Mouse (Mus musculus) kidney, postnatal 14 days (tissue): Measurements from ENCODE around the gene Ppfibp1.

Experiments used
- DNase-seq: peaks from one replicate; pipeline ENCODE4 v3.0.0; 2022; ENCODE audit warnings: mixed read lengths

The Ppfibp1 gene

GRCm38 (mm10) chr6:147008148-147008547 is 119.9 kb downstream of the Ppfibp1 start:
- DNase-seq, result peak; percentile 40

- no peak for DNase-seq
Measured at GRCm38 (mm10) chr6:147010358-147010757, 122.1 kb downstream of the Ppfibp1 start.

- no peak for DNase-seq
Measured at GRCm38 (mm10) chr6:147010811-147011520, 122.7 kb downstream of the Ppfibp1 start.

GRCm38 (mm10) chr6:147011555-147011954 is 123.3 kb downstream of the Ppfibp1 start:
- no peak for DNase-seq

GRCm38 (mm10) chr6:147011977-147012376 is 123.7 kb downstream of the Ppfibp1 start:
- DNase-seq, result no peak

DNA sequence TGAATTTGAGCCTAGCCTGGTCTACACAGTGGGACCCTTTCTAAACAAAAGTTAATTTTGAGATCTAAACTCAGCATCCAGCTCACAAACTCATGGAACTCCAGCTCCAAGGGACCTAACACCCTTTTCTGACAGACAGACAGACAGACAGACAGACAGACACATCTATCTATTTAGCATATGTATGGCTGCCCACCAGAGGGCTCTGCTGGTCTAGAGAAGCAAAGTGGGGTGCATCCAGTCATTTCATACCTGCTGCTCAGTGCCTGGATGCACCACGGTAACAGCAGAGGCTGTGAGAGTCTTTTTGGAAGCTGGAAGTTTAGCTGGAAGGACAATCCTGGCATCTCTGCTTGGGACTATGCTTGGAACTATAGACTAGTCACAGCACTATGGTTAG is 125.3 kb downstream of the Ppfibp1 start:
- DNase-seq, result no peak

GRCm38 (mm10) chr6:147017906-147018305 is 129.6 kb downstream of the Ppfibp1 start:
- no peak for DNase-seq

GRCm38 (mm10) chr6:147018364-147018763 is 130.1 kb downstream of the Ppfibp1 start:
- DNase-seq, result no peak

GRCm38 (mm10) chr6:147021181-147021580 is 132.9 kb downstream of the Ppfibp1 start:
- DNase-seq, result no peak

GRCm38 (mm10) chr6:147022375-147023132 is 134.3 kb downstream of the Ppfibp1 start:
- DNase-seq, result no peak

GRCm38 (mm10) chr6:147023133-147023395 is 134.8 kb downstream of the Ppfibp1 start:
- DNase-seq, result no peak

DNA sequence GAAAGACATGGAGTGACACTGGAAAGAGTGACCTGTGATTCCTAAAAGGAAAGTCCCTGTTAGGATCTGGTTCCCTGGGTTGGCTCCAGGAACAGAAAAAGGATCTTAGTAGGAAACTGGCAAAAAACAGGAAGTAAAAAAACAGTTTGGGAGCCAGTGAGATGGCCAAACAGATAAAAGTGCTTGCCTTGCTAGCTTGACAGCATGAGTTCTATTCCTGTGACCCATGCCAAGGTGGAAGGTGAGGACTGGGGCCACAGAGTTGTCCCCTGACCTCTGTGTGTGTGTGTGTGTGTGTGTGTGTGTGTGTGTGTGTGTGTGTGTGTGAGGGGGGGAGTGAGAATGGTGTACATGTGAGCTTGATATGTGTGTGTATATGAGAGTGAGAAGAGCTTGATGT is 135.3 kb downstream of the Ppfibp1 start:
- DNase-seq, result no peak

DNA sequence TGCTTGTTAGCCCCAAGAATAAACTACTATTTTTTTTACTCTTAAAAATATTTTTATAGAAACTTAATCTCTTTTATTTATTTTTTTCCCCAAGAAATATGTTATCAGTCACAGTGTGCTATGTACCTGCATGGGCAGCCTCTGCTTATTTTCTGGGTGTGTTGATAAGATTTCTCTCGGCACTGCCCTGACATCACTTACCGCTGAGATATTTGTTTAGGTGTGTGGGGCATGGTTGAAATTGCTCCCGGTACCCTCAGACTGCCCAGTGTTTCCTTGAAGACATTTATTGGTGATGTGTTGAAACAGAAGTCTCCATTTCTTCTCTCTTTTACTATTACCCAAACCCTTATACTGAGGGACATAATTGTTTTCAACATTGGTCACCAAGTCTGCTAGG is 136.5 kb downstream of the Ppfibp1 start:
- DNase-seq, result no peak

DNA sequence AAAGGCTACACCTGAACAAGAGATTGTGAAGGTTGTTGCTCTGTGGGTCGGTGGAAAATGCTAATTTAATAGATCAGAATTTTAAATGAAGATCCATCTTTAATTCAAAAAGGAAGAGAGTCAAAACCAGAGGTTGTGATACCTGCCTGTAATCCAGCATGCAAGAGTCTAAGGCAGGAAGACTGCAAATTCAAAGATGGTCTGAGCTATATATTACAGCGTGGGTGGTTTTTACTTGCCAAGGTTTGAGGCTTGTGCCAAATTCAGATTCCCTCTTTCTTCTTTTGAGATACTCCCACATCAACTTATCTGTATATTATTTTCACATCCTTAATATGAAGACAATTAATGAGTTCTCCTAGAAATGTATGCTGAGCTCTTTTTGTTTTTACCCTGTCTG is 140.1 kb downstream of the Ppfibp1 start:
- DNase-seq, result no peak

- no peak for DNase-seq
Measured at GRCm38 (mm10) chr6:147029591-147029990, 141.3 kb downstream of the Ppfibp1 start.

DNA sequence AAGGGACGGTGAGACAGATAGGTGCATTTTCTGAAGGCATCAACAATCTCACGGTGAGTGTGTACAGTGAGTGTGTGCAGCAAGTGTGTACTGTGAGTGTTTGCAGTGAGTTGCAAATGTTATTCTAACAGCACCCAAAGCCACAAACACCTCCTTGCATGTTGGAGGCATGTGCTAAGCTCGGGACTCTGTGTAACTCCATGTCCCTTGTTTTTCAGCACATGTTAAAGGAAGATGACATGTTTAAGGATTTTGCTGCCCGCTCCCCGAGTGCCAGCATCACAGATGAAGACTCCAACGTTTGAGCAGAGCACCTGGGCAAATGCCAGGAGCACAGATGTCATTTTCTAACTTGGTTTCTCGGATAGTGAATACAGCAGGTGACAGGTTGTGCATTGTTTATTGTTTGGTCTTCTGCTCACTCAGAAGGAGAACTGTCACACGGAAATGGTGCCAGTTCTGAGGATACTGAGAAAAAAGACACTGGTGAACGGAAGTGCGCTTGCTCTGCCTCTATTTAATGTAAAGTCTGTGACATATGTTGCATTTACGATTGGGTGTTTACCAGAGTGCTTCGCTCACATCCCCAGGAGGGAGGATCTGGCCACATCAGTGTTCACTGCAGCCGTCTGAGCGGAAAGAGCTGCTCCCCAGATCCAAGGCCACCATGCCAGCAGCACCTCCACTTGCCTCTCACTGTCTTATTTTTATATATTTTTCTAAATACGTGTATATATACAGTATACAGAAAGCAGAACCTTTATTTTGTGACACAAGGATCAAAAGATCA is 142.0 kb downstream of the Ppfibp1 start:
- DNase-seq, result no peak

GRCm38 (mm10) chr6:147032303-147032925 is 144.1 kb downstream of the Ppfibp1 start, which contains the start of gene Rep15:
TSS of gene Rep15 (plus strand) at chr6:147032584.
- DNase-seq, result no peak

DNA sequence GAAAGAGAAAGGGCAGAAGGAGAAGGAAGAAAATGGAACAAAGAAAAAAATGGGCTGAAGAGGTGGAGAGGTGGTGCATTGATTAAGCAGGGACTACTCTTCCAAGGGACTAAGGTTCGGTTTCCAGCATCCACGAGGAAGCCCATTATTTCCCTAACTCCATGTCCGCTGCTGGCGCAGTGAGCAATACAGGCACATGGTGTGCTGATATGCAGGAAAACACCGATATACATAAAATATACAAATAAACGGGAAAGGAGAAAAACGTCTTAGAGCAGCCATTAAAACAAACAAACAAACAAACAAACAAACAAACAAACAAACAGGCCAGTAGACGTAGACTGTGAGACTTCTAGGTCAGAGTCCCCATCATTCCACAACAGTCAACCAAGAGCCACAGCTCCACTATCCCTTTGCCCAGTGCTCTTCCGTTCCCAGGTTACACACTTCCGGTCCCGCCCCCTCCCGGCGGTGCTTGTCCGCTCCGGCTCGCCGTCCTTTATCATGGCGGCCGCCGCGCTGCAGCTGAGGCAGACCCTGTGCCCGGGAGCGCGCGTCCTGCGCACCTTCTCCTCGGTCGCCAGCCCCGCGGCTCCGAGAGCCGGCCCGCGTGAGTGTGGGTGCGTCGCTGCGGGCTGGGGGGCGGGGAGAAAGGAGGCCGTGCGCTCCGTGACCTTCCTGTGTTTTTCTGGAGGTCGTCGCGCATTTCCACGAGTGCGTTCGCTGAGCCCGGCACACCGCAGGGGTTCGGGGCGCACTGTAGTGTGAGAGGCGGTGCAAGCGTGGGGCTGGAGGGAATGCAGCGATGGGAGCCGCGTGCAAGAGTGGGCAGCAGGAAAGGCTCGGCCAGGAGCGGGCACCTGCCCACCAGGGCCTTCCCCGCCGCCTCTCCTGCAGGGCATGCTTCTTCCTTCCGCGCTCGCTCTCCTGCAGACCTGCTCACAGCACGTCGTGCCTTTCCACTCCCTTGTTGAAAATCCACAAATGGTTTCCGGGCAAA is 154.3 kb downstream of the Ppfibp1 start, which contains the start of gene Mrps35:
Mrps35 (plus strand) TSS at position 474 of the 1,000 bp plus-strand sequence.
- peak; percentile 93 for DNase-seq

DNA sequence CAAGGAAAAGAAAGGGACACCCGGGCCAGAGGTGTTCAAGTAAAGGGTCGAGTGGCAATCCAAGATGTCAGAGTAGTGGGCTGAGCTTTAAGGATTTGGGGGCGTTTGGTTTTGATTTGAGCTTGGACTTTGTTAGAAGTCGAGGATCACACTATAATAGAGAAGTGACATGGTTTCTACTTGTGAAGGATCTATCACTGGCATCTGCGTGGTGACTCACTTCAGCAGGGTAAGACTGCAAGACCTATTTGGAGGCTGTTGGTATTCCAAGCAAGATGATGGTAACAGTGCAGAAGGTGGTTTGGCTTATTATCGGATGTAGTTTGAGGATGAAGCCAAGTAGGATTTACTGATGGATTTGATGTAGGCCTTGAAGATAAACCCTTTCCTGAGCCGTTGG is 155.3 kb downstream of the Ppfibp1 start:
- DNase-seq, result no peak

DNA sequence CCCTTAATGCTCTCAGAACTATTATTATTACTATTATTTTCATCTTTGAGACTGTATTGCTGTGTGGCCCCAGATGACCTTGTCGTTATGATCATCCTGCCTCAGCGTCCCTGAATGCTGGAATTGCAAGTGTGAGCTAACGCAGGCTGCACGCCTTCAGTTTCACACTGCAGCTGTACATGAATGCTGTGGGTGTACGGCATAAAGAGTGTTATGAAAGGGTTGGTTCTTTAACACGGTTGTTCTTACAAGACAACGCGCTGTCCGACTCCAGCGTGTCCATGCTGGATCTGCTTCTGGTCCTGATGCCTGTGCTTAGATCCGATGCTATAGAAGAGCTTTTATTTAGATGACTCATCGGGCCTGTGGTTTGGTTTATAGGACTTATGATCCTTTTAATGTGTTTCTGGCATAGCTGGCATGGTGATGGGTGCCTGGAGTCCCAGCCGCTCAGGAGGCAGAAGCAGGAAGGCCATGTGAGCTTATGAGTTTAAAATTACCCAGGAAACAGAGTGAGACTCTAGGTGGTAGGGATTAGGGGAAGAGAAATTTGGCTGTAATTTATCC is 161.0 kb downstream of the Ppfibp1 start:
- DNase-seq, result no peak

- DNase-seq, result no peak
Measured at GRCm38 (mm10) chr6:147051666-147052065, 163.4 kb downstream of the Ppfibp1 start.
